Mouse (Mus musculus) thymus, postnatal 36 days (tissue): Measurements from ENCODE around the gene Ubald1.
A peak's percentile ranks its signal among the peaks of the same experiment; 100 is the strongest.

Experiments used
- DNase-seq, 2 experiments: peaks; one replicate each; pipeline ENCODE4 v3.0.0; 2022; ENCODE audit warnings: mixed read lengths in 2 of 2

Gene Ubald1

GRCm38 (mm10) chr16:4866101-4866695 lies 13.9 kb downstream of the Ubald1 start:
- DNase-seq = no peak

GRCm38 (mm10) chr16:4863742-4864141 lies 16.4 kb downstream of the Ubald1 start:
- no peak for DNase-seq

- DNase-seq = peak; percentile 72
Observed at GRCm38 (mm10) chr16:4862863-4863483, 17.1 kb downstream of the Ubald1 start.

GRCm38 (mm10) chr16:4861392-4861791 lies 18.7 kb downstream of the Ubald1 start:
- DNase-seq = peak in 1 of 2 experiments; percentile 31

GRCm38 (mm10) chr16:4855046-4855650 lies 25.0 kb downstream of the Ubald1 start:
- no peak for DNase-seq

GRCm38 (mm10) chr16:4850938-4851628 lies 29.0 kb downstream of the Ubald1 start:
- no peak for DNase-seq

- DNase-seq = no peak
Observed at GRCm38 (mm10) chr16:4850361-4850760, 29.8 kb downstream of the Ubald1 start.

GRCm38 (mm10) chr16:4848090-4848489 lies 32.0 kb downstream of the Ubald1 start:
- DNase-seq = no peak

- no peak for DNase-seq
Observed at GRCm38 (mm10) chr16:4847041-4847440, 33.1 kb downstream of the Ubald1 start.

GRCm38 (mm10) chr16:4840231-4840630 lies 39.9 kb downstream of the Ubald1 start:
- DNase-seq = no peak

GRCm38 (mm10) chr16:4839552-4839951 lies 40.6 kb downstream of the Ubald1 start:
- DNase-seq = no peak

- DNase-seq = no peak
Observed at GRCm38 (mm10) chr16:4837631-4838030, 42.5 kb downstream of the Ubald1 start.

- DNase-seq = no peak
Observed at GRCm38 (mm10) chr16:4835191-4835590, 44.9 kb downstream of the Ubald1 start, which contains the start of gene 4930562C15Rik. TSS of gene 4930562C15Rik (plus strand) at chr16:4835416.

GRCm38 (mm10) chr16:4833858-4834257 lies 46.3 kb downstream of the Ubald1 start:
- DNase-seq = no peak

- DNase-seq = peak in 1 of 2 experiments; percentile 17
Observed at GRCm38 (mm10) chr16:4831650-4832419, 48.3 kb downstream of the Ubald1 start.

GRCm38 (mm10) chr16:4829271-4829900 lies 50.7 kb downstream of the Ubald1 start:
- DNase-seq = no peak

GRCm38 (mm10) chr16:4827639-4828038 lies 52.5 kb downstream of the Ubald1 start:
- DNase-seq = no peak
